Mouse (Mus musculus): ENCODE data around the gene Apoc2.

Gene Apoc2

DNA sequence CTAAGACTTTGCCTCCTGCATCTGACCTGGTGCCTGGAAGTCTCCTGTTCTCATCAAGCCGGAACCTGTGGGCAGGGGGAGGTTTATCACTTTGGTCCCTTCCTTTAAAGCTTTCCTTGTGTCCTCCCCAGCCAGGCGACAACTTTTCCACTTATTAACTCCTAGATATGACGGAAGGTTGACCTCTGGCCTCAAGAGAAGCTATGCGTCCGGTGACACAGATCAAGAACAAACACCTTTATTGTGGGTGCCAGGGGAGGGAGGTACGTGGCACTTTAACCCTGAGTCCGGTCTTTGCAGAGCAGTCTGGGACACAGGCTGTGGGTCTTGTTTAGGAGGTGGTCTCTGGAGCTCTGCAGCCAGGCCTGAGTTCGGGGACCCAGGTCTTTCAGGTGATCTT, at the start of gene Apoc2:
Apoc2 (minus strand) TSS at position 70 of the 400 bp plus-strand sequence.
- no peak for DNase-seq

DNA sequence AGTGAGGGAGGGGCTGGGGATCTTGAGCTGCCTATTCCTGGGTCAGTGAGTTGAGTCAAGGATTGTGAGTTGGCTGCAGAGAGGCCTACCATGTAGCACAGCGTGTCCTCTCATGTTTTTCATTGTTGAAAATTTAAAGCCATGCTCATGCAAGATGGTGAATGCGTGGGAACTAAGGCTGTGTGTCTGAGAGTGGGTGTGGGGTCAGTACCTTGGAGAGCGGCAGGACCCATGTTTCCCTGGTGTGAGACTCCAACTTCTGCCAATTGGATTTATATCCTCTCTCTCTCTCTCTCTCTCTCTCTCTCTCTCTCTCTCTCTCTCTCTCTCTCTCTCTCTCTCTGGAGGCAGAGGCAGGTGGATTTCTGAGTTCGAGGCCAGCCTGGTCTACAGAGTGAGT, 48.8 kb upstream of the Apoc2 start:
- no peak for DNase-seq

- peak; percentile 61 for DNase-seq
Observed at GRCm38 (mm10) chr7:19724167-19724566, 46.4 kb upstream of the Apoc2 start.

DNA sequence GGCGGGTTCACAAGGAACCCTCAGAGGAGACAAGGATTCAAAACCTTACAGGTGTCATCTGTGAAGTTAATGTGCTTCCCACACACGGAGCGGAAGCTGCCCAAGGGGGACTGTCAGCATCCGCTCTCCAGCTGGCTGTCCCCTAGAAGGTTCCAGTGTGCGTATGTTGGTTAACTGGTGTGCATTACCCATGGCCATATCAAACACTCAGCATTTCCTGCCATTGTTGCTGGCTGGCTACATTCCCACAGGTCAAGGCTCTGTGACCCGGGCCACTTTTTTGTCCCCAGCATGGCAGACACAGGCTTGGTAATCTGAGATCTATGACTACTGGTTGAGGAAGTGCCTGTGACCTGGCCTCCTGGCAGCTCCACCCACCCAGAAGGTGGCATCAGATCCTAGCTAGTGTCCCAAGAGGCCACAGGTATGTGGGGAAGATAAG, 45.0 kb upstream of the Apoc2 start:
- peak; percentile 69 for DNase-seq

GRCm38 (mm10) chr7:19719200-19719599, 41.5 kb upstream of the Apoc2 start:
- DNase-seq: no peak

DNA sequence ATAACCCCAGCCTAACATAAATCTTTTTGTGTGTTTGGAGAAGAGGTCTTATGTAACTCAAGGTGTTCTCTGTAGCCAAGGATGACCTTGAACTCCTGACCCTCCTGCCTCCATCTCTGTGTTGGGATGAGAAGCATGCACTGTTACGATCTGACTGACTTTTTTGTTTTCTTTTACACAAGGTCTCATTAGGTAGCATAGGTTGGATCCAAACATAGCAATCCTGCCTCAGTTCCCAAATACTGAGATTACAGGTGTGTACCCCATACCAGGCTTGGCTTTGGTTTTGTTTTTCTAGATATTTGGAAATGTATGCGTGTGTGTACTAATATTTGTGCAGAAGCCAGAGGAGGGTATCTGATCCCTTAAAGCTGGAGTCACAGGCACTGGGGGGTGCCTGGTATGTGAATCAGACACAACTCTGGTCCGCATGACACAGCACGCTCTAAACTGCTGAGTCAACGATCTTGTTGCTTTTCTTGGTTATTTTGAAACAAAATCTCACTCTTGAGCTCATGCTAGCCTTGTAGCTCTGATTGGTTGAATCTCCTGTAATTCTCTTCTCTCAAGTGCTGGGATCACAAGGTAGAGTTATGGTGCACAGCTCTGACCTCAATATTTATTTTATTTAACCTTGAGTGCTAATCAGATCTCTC, 40.7 kb upstream of the Apoc2 start:
- DNase-seq: no peak

GRCm38 (mm10) chr7:19717346-19717745, 39.6 kb upstream of the Apoc2 start:
- DNase-seq: no peak

- no peak for DNase-seq
Observed at GRCm38 (mm10) chr7:19716822-19717221, 39.1 kb upstream of the Apoc2 start.

DNA sequence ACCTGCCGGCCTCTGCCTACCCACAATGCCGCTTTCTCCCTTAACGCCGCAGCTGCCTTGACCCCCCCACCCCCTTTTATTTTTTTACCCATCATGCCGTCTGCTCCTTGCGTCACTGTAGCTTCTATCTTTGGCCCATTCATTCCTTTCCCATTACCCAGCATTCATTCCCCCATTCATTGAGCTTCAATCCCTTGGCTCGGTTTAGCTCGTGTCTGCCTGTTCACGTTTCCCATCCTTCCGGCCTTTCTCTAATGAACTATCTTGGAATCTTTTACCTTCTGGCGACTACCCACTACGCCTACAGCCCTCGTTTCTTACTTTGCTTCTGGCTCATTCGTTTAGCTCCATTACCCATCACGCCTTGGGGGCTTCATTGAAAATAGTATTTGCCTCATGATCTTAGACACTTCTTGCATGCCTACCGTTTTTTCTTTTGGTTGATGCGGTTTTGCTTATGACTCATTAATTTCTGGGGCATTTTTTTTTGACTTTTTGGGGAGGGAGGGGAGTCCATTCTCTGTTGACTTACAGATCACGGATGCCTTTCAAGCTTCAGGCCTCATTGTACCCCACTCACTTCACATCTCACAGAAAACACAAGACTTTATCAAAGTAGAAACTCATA, 38.4 kb upstream of the Apoc2 start:
- no peak for DNase-seq

DNA sequence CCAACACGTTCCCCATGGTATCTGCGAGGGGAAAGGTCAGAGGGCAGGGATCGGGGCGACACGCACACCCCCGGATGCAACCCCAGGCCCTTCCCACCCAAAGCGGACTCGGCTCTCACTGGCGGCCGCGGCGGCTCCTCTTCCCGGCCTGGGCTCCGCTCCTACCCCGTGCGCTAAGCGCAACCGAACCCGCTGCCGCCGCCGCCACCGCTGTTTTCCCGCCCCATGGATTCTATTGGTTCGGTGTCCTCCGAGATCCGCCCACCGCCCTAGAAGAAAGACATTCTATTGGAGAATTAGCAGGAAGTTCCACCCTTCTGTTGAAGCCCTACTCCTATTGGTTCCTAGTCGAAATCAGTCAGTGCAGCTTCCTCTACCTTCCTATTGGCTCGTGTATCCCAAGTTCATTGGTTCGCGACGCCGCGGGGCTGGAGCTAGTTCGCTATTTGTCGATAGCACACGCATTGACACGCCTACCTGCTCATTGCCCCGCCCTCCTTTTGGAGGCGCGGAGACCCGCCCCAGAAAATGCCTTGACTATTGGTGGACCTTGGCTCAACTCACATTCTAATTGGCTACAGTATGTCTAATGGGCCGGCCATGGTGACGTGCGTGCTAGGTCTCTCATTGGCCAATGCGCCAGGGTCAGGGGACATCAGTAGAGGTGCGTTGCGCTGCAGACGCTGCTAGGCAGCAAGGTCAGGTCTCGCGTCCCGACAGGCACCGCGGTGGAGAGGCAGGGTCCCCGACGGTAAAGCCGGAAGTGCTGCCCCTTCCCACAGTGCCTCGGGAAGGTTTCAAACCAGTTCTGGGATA, 37.7 kb upstream of the Apoc2 start, which contains the start of gene Tomm40:
Tomm40 (minus strand) TSS at position 200 of the 816 bp plus-strand sequence.
- DNase-seq: peak; percentile 98

DNA sequence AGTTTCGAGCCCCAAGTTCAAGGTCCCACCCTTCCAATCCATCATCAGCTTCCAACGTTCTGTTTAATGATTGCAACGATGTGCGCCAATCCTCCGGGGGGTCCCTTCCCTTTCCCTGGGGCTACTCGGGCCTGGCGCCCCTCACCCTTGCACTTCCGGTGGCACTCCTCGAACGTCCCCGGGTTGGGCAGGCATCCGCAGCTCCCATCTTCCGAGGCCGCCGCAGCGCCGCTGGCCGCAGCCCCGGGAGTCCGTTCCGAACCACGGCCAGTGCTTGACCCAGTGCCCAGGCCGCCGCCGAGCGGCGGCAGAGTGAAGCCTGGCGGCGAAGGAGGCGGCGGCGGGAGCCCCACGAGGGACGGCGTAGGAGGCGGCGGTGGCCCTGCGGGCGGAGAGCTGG, 37.1 kb upstream of the Apoc2 start:
- no peak for DNase-seq

GRCm38 (mm10) chr7:19713598-19713997, 35.9 kb upstream of the Apoc2 start:
- no peak for DNase-seq

GRCm38 (mm10) chr7:19713196-19713595, 35.5 kb upstream of the Apoc2 start:
- DNase-seq: no peak

GRCm38 (mm10) chr7:19712414-19712813, 34.7 kb upstream of the Apoc2 start:
- no peak for DNase-seq

DNA sequence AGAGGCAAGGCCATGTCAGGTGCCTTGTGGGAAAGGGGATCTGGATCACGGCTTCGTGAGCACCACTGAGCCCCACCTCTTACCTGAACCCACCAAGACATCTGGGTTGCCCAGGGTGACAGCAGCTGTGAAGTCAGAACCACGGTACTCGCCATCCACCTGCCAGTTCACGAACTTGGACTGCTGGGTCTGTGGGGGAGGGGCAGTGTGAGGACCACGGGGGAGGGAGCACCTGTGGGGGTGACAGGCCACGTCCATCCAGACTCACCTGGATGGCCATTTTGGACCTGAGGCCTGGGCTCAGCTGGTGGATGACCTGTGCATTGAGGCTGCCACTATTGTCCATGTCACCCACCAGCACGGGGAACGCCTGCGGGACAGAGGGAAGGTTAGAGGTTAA, 32.9 kb upstream of the Apoc2 start:
- no peak for DNase-seq

GRCm38 (mm10) chr7:19705271-19705670, 27.5 kb upstream of the Apoc2 start:
- no peak for DNase-seq

- no peak for DNase-seq
Observed at GRCm38 (mm10) chr7:19704475-19704874, 26.7 kb upstream of the Apoc2 start.

GRCm38 (mm10) chr7:19702859-19703555, 25.3 kb upstream of the Apoc2 start:
- no peak for DNase-seq

- DNase-seq: peak; percentile 86
Observed at GRCm38 (mm10) chr7:19701069-19701761, 23.5 kb upstream of the Apoc2 start.

DNA sequence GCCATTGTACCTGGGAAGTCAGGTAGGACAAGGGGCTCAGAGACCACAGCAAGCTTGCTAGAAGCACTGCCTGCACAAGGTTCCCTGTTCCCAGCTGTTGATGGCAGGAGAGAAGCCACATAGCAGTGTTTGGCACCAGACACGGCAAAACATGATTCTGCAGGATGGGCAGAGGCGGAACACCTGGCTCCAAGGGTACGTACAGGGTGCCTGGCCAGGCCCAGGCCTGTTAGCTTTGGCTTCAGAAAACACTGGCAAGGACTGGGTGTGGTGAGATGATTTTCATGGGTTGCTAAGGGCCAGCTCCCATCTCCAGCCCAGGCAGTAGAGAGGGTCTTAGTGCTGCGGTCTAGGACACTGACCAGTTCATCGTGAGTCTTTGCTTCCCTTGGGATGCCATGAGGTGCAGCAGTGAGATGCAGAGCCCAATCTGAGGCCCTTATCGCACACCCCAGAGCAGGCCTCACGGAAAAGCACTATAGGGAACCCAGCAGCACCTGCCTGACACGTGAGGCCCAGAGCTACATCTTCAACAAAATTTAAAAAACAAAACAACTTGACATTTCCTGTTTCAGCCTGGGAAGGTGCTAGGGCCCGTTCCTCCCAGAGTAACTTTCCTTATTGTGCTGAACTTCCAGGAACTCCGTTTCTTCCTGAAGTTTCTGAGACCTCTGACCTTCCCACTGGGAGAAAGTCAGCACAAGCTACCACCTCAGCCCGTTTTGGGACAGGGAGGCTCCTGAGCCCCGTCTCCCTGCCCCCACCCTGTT, 22.7 kb upstream of the Apoc2 start:
- no peak for DNase-seq

GRCm38 (mm10) chr7:19699827-19700148, 22.0 kb upstream of the Apoc2 start:
- no peak for DNase-seq
